Mouse (Mus musculus) MEL (cell line): ENCODE measurements around the gene Cyp21a1. TPM values are rescaled to one million over a fixed set of nuclear protein-coding genes. Genes with fewer than 3 reads are reported as not detected.

ENCODE experiments used
- DNase-seq: peaks from one replicate; pipeline ENCODE4 v3.0.0; 2011; ENCODE audit warnings: low read depth, low spot score
- H3K27ac ChIP-seq: 2 replicates; pipeline ENCODE4 v1.5.1; 2012; ENCODE audit warnings: low read depth, mild to moderate bottlenecking, control low read depth, low read length, moderate library complexity; ENCODE audit not compliant: control insufficient read depth
- H3K27me3 ChIP-seq, 2 experiments: fragments of 150-350 bp in 1 of 2; sonication (generic) in 1 of 2; 2 replicates each; pipeline ENCODE4 v1.6.1; 2012; ENCODE audit warnings: low read length in 2 of 2, mild to moderate bottlenecking in 2 of 2, improper control_type of control experiment in 1 of 2, moderate library complexity in 1 of 2; ENCODE audit not compliant: insufficient read depth in 2 of 2, control insufficient read depth in 1 of 2
- H3K36me3 ChIP-seq, 2 experiments: 2 replicates each; pipeline ENCODE4 v1.6.1; 2012 to 2014; ENCODE audit warnings: low read length in 2 of 2, improper control_type of control experiment in 1 of 2, inconsistent platforms in 1 of 2, mild to moderate bottlenecking in 1 of 2; ENCODE audit not compliant: insufficient read depth in 2 of 2, control insufficient read depth in 1 of 2
- H3K4me1 ChIP-seq, 2 experiments: fragments of 150-350 bp in 1 of 2; sonication (generic) in 1 of 2; 2 replicates each; pipeline ENCODE4 v1.6.1; 2012; ENCODE audit warnings: low read length in 2 of 2, improper control_type of control experiment in 1 of 2, mild to moderate bottlenecking in 1 of 2; ENCODE audit not compliant: insufficient read depth in 2 of 2, control insufficient read depth in 1 of 2
- H3K4me3 ChIP-seq, 2 experiments: fragments of 150-350 bp in 1 of 2; sonication (generic) in 1 of 2; 2 replicates each; pipeline ENCODE4 v1.5.1; 2012; ENCODE audit warnings: low read depth in 2 of 2, low read length in 2 of 2, mild to moderate bottlenecking in 2 of 2, moderate library complexity in 2 of 2, control low read depth in 1 of 2, improper control_type of control experiment in 1 of 2; ENCODE audit not compliant: control insufficient read depth in 1 of 2, insufficient read depth in 1 of 2
- H3K79me2 ChIP-seq: 2 replicates; pipeline ENCODE4 v1.6.1; 2012; ENCODE audit warnings: mild to moderate bottlenecking, low read length, moderate library complexity; ENCODE audit not compliant: control insufficient read depth, poor library complexity, insufficient read depth
- H3K9ac ChIP-seq: 2 replicates; pipeline ENCODE4 v1.6.1; 2012; ENCODE audit warnings: low read depth, mild to moderate bottlenecking, control low read depth, low read length, moderate library complexity; ENCODE audit not compliant: control insufficient read depth, poor library complexity, severe bottlenecking
- H3K9me3 ChIP-seq: fragments of 150-350 bp; sonication (generic); replicated peaks from 2 replicates; pipeline ENCODE4 v1.6.1; 2012; ENCODE audit warnings: mild to moderate bottlenecking, low read length, improper control_type of control experiment, moderate library complexity; ENCODE audit not compliant: insufficient read depth
- BHLHE40 ChIP-seq: IDR thresholded peaks from 2 replicates; pipeline ENCODE4 v1.6.1; 2012; ENCODE audit warnings: low read depth, mild to moderate bottlenecking, inconsistent platforms, low read length, improper control_type of control experiment, borderline replicate concordance
- CHD1 ChIP-seq: IDR thresholded peaks from 2 replicates; pipeline ENCODE4 v1.6.1; 2012; ENCODE audit warnings: low read depth, mild to moderate bottlenecking, inconsistent platforms, low read length, improper control_type of control experiment
- CHD2 ChIP-seq: IDR thresholded peaks from 2 replicates; pipeline ENCODE4 v1.6.1; 2011; ENCODE audit warnings: low read length, improper control_type of control experiment
- CTCF ChIP-seq, 3 experiments: IDR thresholded peaks in 2 of 3; conservative IDR thresholded peaks in 1 of 3; 2 replicates each; pipeline ENCODE4 v1.5.1; 2011 to 2012; ENCODE audit warnings: low read length in 3 of 3, low read depth in 2 of 3, mild to moderate bottlenecking in 2 of 3, improper control_type of control experiment in 1 of 3, inconsistent platforms in 1 of 3, mixed read lengths in 1 of 3, moderate library complexity in 1 of 3; ENCODE audit not compliant: control insufficient read depth in 1 of 3, insufficient read depth in 1 of 3, poor library complexity in 1 of 3, severe bottlenecking in 1 of 3
- EP300 ChIP-seq, 2 experiments: IDR thresholded peaks; 2 replicates each; pipeline ENCODE4 v1.6.1; 2011; ENCODE audit warnings: improper control_type of control experiment in 2 of 2, low read length in 2 of 2, low read depth in 1 of 2, mild to moderate bottlenecking in 1 of 2
- ETS1 ChIP-seq: IDR thresholded peaks from 2 replicates; pipeline ENCODE4 v1.6.1; 2012; ENCODE audit warnings: low read depth, mild to moderate bottlenecking, inconsistent platforms, low read length, improper control_type of control experiment, moderate library complexity
- GABPA ChIP-seq: IDR thresholded peaks from 2 replicates; pipeline ENCODE4 v1.6.1; 2012; ENCODE audit warnings: low read depth, mild to moderate bottlenecking, inconsistent platforms, low read length, improper control_type of control experiment, moderate library complexity
- GATA1 ChIP-seq: IDR thresholded peaks from 2 replicates; pipeline ENCODE4 v1.6.1; 2011; ENCODE audit warnings: low read depth, low read length, improper control_type of control experiment
- HCFC1 ChIP-seq: IDR thresholded peaks from 2 replicates; pipeline ENCODE4 v1.6.1; 2012; ENCODE audit warnings: low read depth, mild to moderate bottlenecking, inconsistent platforms, low read length, improper control_type of control experiment, moderate library complexity
- MAFK ChIP-seq: IDR thresholded peaks from 2 replicates; pipeline ENCODE4 v1.6.1; 2011; ENCODE audit warnings: low read depth, mild to moderate bottlenecking, low read length, improper control_type of control experiment, borderline replicate concordance
- MAX ChIP-seq: IDR thresholded peaks from 2 replicates; pipeline ENCODE4 v1.6.1; 2011; ENCODE audit warnings: low read length, improper control_type of control experiment
- MXI1 ChIP-seq: IDR thresholded peaks from 2 replicates; pipeline ENCODE4 v1.6.1; 2011; ENCODE audit warnings: mild to moderate bottlenecking, low read depth, low read length, improper control_type of control experiment
- MYC ChIP-seq: IDR thresholded peaks from 2 replicates; pipeline ENCODE4 v1.6.1; 2011; ENCODE audit warnings: low read depth, mild to moderate bottlenecking, low read length, improper control_type of control experiment, moderate library complexity
- POLR2A ChIP-seq, 2 experiments: IDR thresholded peaks; 2 replicates each; pipeline ENCODE4 v1.6.1; 2011 to 2012; ENCODE audit warnings: low read length in 2 of 2, mild to moderate bottlenecking in 2 of 2, control low read depth in 1 of 2, improper control_type of control experiment in 1 of 2, low read depth in 1 of 2, moderate library complexity in 1 of 2; ENCODE audit not compliant: control insufficient read depth in 1 of 2, insufficient read depth in 1 of 2, poor library complexity in 1 of 2
- POLR2AphosphoS2 ChIP-seq: IDR thresholded peaks from 2 replicates; pipeline ENCODE4 v1.6.1; 2011; ENCODE audit warnings: low read length, improper control_type of control experiment
- POLR2AphosphoS5 ChIP-seq: IDR thresholded peaks from 2 replicates; pipeline ENCODE4 v1.6.1; 2012; ENCODE audit warnings: low read depth, borderline replicate concordance, mild to moderate bottlenecking, inconsistent platforms, low read length, moderate library complexity, mixed read lengths
- RCOR1 ChIP-seq: IDR thresholded peaks from 2 replicates; pipeline ENCODE4 v1.6.1; 2012; ENCODE audit warnings: low read depth, mild to moderate bottlenecking, inconsistent platforms, low read length, improper control_type of control experiment
- TAL1 ChIP-seq: IDR thresholded peaks from 2 replicates; pipeline ENCODE4 v1.6.1; 2012; ENCODE audit warnings: mild to moderate bottlenecking, inconsistent platforms, low read length, moderate library complexity, mixed read lengths
- TBP ChIP-seq: IDR thresholded peaks from 2 replicates; pipeline ENCODE4 v1.8.0; 2011; ENCODE audit warnings: low read depth, low read length, improper control_type of control experiment
- USF1 ChIP-seq: IDR thresholded peaks from 2 replicates; pipeline ENCODE4 v1.6.1; 2014; ENCODE audit warnings: low read depth, mild to moderate bottlenecking, inconsistent platforms, low read length, improper control_type of control experiment, moderate library complexity
- ZKSCAN1 ChIP-seq: IDR thresholded peaks from 2 replicates; pipeline ENCODE4 v1.6.1; 2012; ENCODE audit warnings: low read depth, mild to moderate bottlenecking, inconsistent platforms, low read length, improper control_type of control experiment, moderate library complexity
- polyA plus RNA-seq, 2 experiments: library from polyadenylated mRNA; stranded (reverse) in 1 of 2; unstranded in 1 of 2; fragments of >175 nt in 1 of 2; fragments of >200 nt in 1 of 2; gene quantifications; 2 replicates each; pipeline versions ENCODE4 v1.2.1 to v1.2.4; 2012; ENCODE audit warnings: low replicate concordance in 2 of 2, low read depth in 1 of 2; ENCODE audit not compliant: insufficient read length in 2 of 2, insufficient read depth in 1 of 2, missing spikeins in 1 of 2
- total RNA-seq: library from RNA; depleted of rRNA; stranded (reverse); fragments of 300-350 nt; gene quantifications from 2 replicates; pipeline ENCODE4 v1.2.3, GENCODE M21; 2012

Cyp21a1 gene
- total and polyA plus RNA-seq, 3 experiments, result not detected

- H3K9me3 ChIP-seq, result no peaks in the 10 kb centered on the region
- H3K79me2 ChIP-seq, result no peaks in the 10 kb centered on the region
- H3K27ac ChIP-seq, result no peak overlapping the region
- H3K36me3 ChIP-seq, result no peaks in the 10 kb centered on the region
- no peak for DNase-seq
- H3K27me3 ChIP-seq, result no peaks in the 10 kb centered on the region
- TF ChIP-seq CHD1 (no peak), GABPA (no peak), CTCF (IDR thresholded peaks at IDR 0.05 in 2 of 3, conservative IDR thresholded peaks at IDR 0.05 in 1 of 3; ENCODE audit: control insufficient read depth in 1 of 3, insufficient read depth in 1 of 3, low read depth in 2 of 3, low read length in 3 of 3, poor library complexity in 1 of 3, severe bottlenecking in 1 of 3) (no peak), HCFC1 (no peak), GATA1 (no peak), BHLHE40 (no peak), MYC (no peak), MAFK (no peak), ETS1 (no peak), RCOR1 (no peak), EP300 (IDR thresholded peaks at IDR 0.05; ENCODE audit: low read depth in 1 of 2, low read length in 2 of 2) (no peak), MXI1 (no peak), TBP (no peak), ZKSCAN1 (no peak), POLR2A (IDR thresholded peaks at IDR 0.05; ENCODE audit: control insufficient read depth in 1 of 2, insufficient read depth in 1 of 2, low read depth in 1 of 2, low read length in 2 of 2, poor library complexity in 1 of 2) (no peak)
- no peak overlapping the region for H3K4me3 ChIP-seq
- no peaks in the 10 kb centered on the region for H3K4me1 ChIP-seq
- no peak overlapping the region for H3K9ac ChIP-seq
Observed at GRCm38 (mm10) chr17:34795016-34795415, 9.3 kb downstream of the Cyp21a1 start.

- DNase-seq, result no peak
- Histone ChIP-seq H3K9ac (no peak overlapping the region), H3K9me3 (no peaks in the 10 kb centered on the region), H3K4me3 (no peak overlapping the region), H3K79me2 (no peaks in the 10 kb centered on the region), H3K27ac (no peak overlapping the region), H3K27me3 (peaks cover 0 to 3% of the 10 kb centered on the region in 2 experiments; a peak in 2 of 4 replicates), H3K36me3 (no peaks in the 10 kb centered on the region), H3K4me1 (no peaks in the 10 kb centered on the region)
- TF ChIP-seq POLR2A (IDR thresholded peaks at IDR 0.05; ENCODE audit: control insufficient read depth in 1 of 2, insufficient read depth in 1 of 2, low read depth in 1 of 2, low read length in 2 of 2, poor library complexity in 1 of 2) (no peak), HCFC1 (no peak), POLR2AphosphoS2 (no peak), ETS1 (no peak), MAX (no peak), USF1 (no peak), POLR2AphosphoS5 (no peak), TAL1 (no peak), CHD2 (no peak)
Observed at GRCm38 (mm10) chr17:34777680-34778325, 26.6 kb downstream of the Cyp21a1 start.
